Mouse (Mus musculus) inflammation-experienced regulatory T-cells, adult 6 months (primary cell): ENCODE measurements around the gene Klhl33. TPM values are rescaled to one million over a fixed set of nuclear protein-coding genes. Genes with fewer than 3 reads are reported as not detected.
"Not testable (repeated sequence)": the region's sequence is repeated elsewhere in the genome, so short reads cannot be mapped to it uniquely, and the experiment has no call there.

Experiments
- ATAC-seq: one replicate; pipeline ENCODE4 v1.8.0; 2017
- polyA plus RNA-seq, 3 experiments: library from polyadenylated mRNA; unstranded; fragments of 100-300 nt; shearing (Covaris generic); gene quantifications; one replicate each; pipeline ENCODE4 v1.2.1; 2017

Klhl33 gene
- polyA plus RNA-seq, 3 experiments from 2014 or later = 0.09 to 0.13 TPM; not detected in 1

- ATAC-seq = no peak
Measured at GRCm38 (mm10) chr14:50903973-50904827, 6.9 kb upstream of the Klhl33 start.

DNA sequence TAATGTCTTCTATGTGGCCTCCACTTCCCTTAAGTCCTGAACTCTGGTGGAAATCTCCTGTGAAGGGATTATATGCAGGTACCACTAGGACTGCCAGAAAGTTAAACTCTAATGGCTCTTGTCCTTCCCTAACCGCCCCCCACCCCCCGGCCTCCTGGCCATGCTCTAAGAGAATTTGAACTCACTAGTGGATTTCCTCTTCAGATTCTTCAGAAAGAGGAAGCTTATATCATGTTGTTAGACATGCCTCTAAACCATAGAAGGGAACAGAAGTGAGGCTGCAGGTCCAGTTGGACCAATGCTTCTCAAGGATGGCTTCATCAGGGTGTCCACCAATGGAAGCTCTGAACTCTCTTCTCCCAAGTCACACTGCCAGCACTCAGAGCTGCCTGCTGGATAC is 685 bp upstream of the Klhl33 start:
- not testable (repeated sequence) for ATAC-seq

DNA sequence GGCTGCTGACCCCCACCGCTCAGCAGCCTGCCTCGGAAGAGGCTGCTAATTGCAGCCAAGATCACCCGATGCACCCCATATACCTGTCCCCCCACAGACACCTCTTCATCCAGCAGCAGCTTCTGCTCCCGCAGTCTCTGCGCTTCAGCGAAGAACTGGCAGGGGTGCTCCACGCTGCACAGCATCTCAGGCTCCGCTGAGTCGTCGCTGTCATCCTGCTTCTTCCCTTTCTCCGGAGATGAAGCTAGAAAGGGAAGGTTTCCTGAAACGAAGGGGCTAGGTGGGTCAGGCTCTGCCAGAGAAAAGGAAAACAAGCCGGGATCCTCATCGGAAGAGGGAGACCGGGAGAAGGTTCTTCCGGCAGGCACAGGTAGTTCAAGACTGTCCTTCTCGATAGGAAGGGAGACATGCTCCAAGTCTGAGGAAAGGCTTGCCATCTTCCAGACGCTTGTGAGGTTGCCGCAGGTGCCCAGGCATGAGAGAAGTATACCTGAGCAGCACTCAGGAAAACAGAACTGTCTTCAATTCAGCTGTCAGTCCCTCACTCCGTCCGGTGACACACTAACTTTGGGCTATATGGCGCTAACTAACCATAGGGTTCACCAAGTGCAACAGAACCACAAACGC is 447 bp downstream of the Klhl33 start:
- no peak for ATAC-seq

GRCm38 (mm10) chr14:50895985-50896746 is 1.1 kb downstream of the Klhl33 start:
- no peak for ATAC-seq

- ATAC-seq = no peak
Measured at GRCm38 (mm10) chr14:50895407-50895806, 1.9 kb downstream of the Klhl33 start.

- ATAC-seq = no peak
Measured at GRCm38 (mm10) chr14:50892541-50893459, 4.5 kb downstream of the Klhl33 start.

DNA sequence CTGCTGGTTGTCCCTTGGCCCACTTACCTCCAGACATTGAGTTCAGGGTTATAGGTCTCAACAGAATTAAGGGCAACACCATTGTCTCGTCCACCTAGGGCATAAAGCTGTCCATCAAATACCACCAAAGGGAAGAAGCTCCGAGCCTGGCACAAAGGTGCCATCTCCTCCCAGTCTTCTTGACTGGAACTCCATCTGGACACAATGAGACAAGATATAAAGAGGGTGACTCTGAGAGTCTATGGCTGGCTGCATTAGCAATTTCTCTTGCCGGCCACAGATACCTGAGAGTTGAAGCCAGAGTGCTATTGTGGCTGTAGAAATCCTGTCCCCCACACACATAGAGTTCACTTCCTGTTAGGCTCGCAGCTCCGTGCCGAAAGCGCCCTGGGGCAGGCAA is 5.2 kb downstream of the Klhl33 start:
- no peak for ATAC-seq

DNA sequence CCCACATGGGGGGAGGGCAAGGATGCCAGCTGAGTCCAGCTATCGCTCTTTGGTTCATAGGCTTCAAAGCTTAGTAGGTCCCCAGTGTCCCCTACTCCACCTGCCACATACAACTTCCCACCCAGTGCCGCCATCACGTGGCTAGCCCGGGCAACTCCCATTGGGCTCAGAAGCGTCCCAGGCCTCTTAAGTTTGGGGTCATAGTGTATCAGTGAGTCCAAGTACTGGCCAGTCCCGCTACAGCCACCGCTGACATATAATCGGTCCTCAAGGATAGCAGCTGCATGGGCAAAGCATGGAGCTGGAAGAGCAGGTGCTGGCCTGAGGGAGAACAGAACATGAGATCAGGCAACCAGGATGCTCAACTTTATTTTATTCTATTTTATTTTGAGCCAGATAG is 5.7 kb downstream of the Klhl33 start:
- ATAC-seq = no peak

DNA sequence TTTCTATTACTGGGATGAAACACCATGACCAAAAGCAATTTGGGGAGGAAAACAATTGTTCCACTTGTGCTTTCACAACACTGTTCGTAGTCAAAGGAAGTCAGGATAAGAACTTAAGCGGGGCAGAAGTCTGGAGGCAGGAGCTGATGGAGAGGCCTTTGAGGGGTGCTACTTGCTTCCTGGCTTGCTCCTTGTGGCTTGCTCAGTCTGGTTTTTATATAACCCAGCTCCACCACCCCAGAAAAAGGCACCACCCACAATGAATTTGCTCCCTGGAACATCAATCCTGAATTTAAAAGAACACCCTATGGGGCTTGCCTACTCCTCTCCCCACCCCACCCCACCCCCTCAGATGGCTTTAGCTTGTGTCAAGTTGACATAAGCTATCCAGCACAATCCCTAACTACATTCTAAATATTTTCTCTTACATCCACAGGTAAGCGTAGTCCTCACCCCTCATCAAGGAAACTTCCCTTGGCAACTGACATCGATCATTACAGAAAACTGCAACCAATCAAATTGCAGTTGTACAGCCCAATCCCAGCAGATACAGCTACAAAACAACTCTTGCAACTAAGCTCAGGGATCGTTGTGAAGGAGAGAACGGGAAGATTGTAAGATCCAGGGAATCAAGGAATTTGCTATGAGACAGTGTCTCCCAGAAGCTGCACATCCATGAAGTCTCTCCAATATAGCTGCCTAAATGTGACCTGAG is 20.9 kb downstream of the Klhl33 start:
- no peak for ATAC-seq

DNA sequence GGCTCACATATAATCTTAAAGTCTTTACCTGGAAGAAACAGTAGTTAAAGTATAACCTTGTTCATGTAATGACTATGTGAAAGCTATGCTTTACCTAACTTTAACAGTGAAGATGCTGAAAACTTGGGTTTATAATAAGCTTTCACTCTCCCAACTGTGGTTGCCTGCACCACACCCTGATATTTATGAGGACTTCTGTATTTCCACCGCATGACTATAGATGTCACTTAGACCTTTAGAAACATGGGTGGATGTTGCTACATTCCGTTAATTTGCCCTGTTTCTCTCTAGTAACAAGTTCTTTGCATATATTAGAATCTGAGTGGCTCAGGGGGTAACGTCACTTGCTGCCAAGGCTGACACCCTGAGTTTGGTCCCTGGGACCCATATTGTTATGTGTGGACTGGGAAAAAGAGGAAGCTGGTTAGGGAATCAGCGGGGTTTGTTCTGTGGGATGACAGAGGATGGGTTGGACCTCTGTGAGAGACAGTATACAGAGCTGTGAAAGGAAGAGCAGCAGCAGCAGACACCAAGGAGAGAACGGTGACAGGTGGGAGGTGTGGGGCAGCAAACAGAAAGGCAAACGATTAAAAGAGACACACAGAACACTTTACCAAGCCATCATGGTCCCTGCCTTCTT is 21.6 kb downstream of the Klhl33 start:
- no peak for ATAC-seq

- ATAC-seq = no peak
Measured at GRCm38 (mm10) chr14:50875175-50875574, 22.1 kb downstream of the Klhl33 start.

DNA sequence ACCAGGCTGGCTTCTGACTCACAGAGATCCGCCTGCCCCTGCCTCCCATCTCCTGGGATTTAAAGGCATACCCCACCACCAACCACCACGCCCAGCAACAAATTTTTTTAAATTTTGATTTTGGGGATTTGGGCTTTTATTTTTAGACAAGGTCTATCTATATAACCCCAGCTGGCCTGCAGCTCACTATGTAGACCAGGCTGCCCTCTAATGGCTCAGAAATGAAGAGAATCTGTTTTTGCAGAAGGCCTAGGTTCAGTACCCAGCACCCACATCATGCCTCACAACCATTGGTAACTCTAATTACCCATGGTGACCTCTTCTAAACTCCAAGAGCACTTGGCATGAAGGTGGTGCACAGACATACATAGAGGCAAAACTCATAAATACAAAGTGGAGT is 26.0 kb downstream of the Klhl33 start:
- no peak for ATAC-seq

DNA sequence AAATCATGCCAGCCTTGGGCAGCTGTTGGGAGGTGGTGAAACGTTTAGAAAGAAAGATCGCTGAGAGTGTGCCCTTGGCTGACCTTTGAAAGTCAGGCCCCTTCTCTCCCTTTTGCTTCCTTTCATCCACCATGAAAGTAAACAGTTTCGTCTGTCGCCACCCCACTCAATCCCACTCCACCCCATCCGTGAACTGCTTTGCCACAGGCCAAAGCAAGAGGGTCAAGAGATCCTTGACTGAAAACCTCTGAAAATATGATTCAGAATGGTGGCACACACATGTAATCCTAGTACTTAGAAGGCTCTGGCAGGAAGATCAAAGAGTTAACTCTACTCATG is 26.5 kb downstream of the Klhl33 start:
- no peak for ATAC-seq

GRCm38 (mm10) chr14:50869889-50870804 is 27.2 kb downstream of the Klhl33 start, which contains the start of gene Tep1:
Gene Tep1 (minus strand): TSS chr14:50870560.
- ATAC-seq = peak; percentile 84

GRCm38 (mm10) chr14:50868656-50869055 is 28.7 kb downstream of the Klhl33 start:
- ATAC-seq = no peak

DNA sequence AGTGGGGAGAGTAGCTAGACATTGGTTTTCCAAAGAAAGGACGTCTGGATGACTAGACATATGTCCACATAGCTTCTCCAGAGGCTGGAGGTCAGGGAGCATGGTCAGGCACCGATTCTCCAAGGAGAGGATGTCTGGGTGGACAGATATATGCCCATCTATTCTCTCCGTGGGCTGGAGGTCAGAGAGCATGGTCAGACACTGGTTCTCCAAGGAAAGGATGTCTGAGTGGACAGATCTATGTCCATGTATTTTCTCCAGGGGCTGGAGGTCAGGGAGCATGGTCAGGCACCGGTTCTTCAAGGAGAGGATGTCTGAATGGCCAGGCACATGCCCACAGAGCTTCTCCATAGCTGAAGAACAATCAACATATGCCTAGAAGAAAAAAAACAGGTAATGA is 29.1 kb downstream of the Klhl33 start:
- ATAC-seq = no peak

GRCm38 (mm10) chr14:50866966-50867365 is 30.3 kb downstream of the Klhl33 start:
- no peak for ATAC-seq

GRCm38 (mm10) chr14:50865005-50865404 is 32.3 kb downstream of the Klhl33 start:
- ATAC-seq = not testable (repeated sequence)

- ATAC-seq = no peak
Measured at GRCm38 (mm10) chr14:50862641-50863040, 34.7 kb downstream of the Klhl33 start.

DNA sequence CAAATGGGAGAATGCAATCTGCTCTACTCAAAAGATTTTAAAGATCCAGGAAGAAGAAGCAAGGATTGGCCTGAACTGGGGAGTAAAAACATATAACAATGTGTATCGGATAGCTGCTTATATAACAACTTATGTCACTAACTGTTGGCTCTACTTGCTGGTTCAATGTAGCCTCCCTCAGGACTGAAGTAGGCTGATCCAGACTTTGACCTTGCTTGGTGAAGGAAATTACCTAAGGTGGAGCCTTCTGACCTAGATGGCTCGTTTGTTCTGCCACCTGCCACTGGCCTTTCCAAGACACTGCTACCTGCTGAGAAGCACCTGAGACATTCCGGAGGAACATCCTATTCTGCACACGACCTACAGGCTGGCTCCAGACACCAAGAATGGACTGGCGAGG is 41.5 kb downstream of the Klhl33 start:
- no peak for ATAC-seq
